In genomic region chr2:135824757-135825156, GRCm38 (mm10) we compare ENCODE assay signal across 25 mouse cellular contexts.
DNase-seq lines count a peak whose midpoint lies in the region; ATAC-seq lines count a peak whose summit lies in the region.
"Had no signal": no experiment of that assay in that cellular context is flagged by ENCODE, and none has a peak within 500 bp of the region (broad histone marks: within the 10 kb centered on the region; RNA-seq: fewer than 3 reads in every experiment).

No protein-coding gene starts in this region.

- no peak overlapping the region for H3K27ac ChIP-seq in forebrain, embryonic 14.5 days (ENCODE audit: low read depth, low read length)
- H3K27ac ChIP-seq: embryonic facial prominence, embryonic 15.5 days; forebrain, embryonic 15.5 days; hindbrain, embryonic 10.5 days; intestine, embryonic 15.5 days; layer of hippocampus, adult 2 months; neural tube, embryonic 12.5 days had no signal

- no peak for DNase-seq in frontal cortex, postnatal 25 days (ENCODE audit: low spot score in 2 of 2)
- DNase-seq in 3T3-L1 (ENCODE audit: low read depth, low spot score), result peak; percentile 16
- DNase-seq in brain, adult 2 months (ENCODE audit: low read depth, low spot score), result peak; percentile 73
- no peak for DNase-seq in neural tube, embryonic 10.5 days (ENCODE audit: extremely low spot score, low spot score)
- DNase-seq in forebrain, embryonic 14.5 days (ENCODE audit: low spot score), result no peak
- DNase-seq: adrenal gland, adult 8-10 months; B cell, adult 2 months; kidney, adult 8-10 months; kidney, postnatal 14 days; liver, postnatal 0 days; midbrain, embryonic 14.5 days; retina, postnatal 1 day; right cerebral cortex, postnatal 25 days; spleen, adult 18-20 months had no signal

- peak; percentile 53 for ATAC-seq in frontal cortex, adult (ENCODE audit: low TSS enrichment)
- peak; percentile 47 for ATAC-seq in megakaryocyte, adult 5-6 weeks (ENCODE audit: poor library complexity, severe bottlenecking)
- no peak for ATAC-seq in forebrain, embryonic 14.5 days
- ATAC-seq: forebrain, embryonic 15.5 days; intestine, embryonic 15.5 days; liver, postnatal 0 days; lung, postnatal 0 days had no signal

- no peak overlapping the region for H3K4me3 ChIP-seq in forebrain, embryonic 14.5 days (ENCODE audit: low read depth, low read length)
- H3K4me3 ChIP-seq: embryonic facial prominence, embryonic 15.5 days; forebrain, embryonic 15.5 days; hindbrain, embryonic 10.5 days; intestine, embryonic 15.5 days; layer of hippocampus, adult 2 months; neural tube, embryonic 12.5 days had no signal

- H3K9me3 ChIP-seq in forebrain, embryonic 14.5 days (replicated peaks; ENCODE audit: control insufficient read depth, low read length), result no peaks in the 10 kb centered on the region
- H3K9me3 ChIP-seq: embryonic facial prominence, embryonic 15.5 days; forebrain, embryonic 15.5 days; hindbrain, embryonic 10.5 days; intestine, embryonic 15.5 days; neural tube, embryonic 12.5 days had no signal

- H3K4me2 ChIP-seq in forebrain, embryonic 14.5 days (ENCODE audit: low read length), result no peak overlapping the region
- H3K4me2 ChIP-seq: embryonic facial prominence, embryonic 15.5 days; forebrain, embryonic 15.5 days; intestine, embryonic 15.5 days; neural tube, embryonic 12.5 days had no signal

- no peak overlapping the region for H3K9ac ChIP-seq in forebrain, embryonic 14.5 days (ENCODE audit: low read length)
- H3K9ac ChIP-seq: embryonic facial prominence, embryonic 15.5 days; forebrain, embryonic 15.5 days; intestine, embryonic 15.5 days; liver, postnatal 0 days; neural tube, embryonic 12.5 days had no signal

- WGBS in forebrain, embryonic 14.5 days, result 91% methylated on average over 1 of the region's 1 CpGs

- H3K36me3 ChIP-seq in forebrain, embryonic 14.5 days (ENCODE audit: control insufficient read depth, insufficient read depth, low read length), result no peaks in the 10 kb centered on the region
- H3K36me3 ChIP-seq: embryonic facial prominence, embryonic 15.5 days; forebrain, embryonic 15.5 days; G1E; hindbrain, embryonic 10.5 days; intestine, embryonic 15.5 days; neural tube, embryonic 12.5 days had no signal

- H3K4me1 ChIP-seq in forebrain, embryonic 14.5 days (ENCODE audit: control insufficient read depth, insufficient read depth, low read length), result peaks cover 2% of the 10 kb centered on the region; the same call in 1 of the 2 replicates
- H3K4me1 ChIP-seq: hindbrain, embryonic 10.5 days; intestine, embryonic 15.5 days; neural tube, embryonic 12.5 days had no signal

- H3K27me3 ChIP-seq in forebrain, embryonic 14.5 days (replicated peaks; ENCODE audit: control insufficient read depth, insufficient read depth, low read length), result no peaks in the 10 kb centered on the region
- H3K27me3 ChIP-seq: CH12.LX; embryonic facial prominence, embryonic 15.5 days; forebrain, embryonic 15.5 days; intestine, embryonic 15.5 days; neural tube, embryonic 12.5 days had no signal

Comparison
In these comparisons a context has a peak if more than half of its experiments do, and no peak if none do; other contexts are left out.
1. DNase-seq: peak in 3T3-L1 (single experiment) and brain, adult 2 months (single experiment); none in frontal cortex, postnatal 25 days (0 of 2), neural tube, embryonic 10.5 days (single experiment) and forebrain, embryonic 14.5 days (single experiment).